Comparison of ENCODE assay signal across 19 mouse cellular contexts in the genomic region with DNA sequence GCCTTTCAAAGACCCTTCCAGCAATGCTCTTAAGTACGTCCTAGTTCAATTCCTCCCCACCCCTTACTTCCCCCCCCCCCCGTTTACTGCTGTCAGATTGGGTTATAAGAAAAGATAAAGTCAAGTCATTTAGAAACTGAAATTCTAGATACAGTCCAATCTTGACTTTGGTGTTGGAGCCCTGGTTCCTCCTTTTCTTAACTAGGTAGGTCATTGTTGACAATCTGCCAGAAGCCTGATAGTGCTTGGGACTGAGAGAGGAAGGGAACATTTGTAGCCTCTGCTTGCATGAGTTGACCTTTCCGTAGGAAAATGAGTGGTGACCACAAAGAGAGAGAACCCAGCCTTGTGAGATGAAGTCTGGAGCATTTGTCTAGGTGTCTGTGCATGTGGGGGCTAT. TPM values are rescaled to one million over a fixed set of nuclear protein-coding genes. Genes with fewer than 3 reads are reported as not detected.
DNase-seq lines count a peak whose midpoint lies in the region; ATAC-seq and TF ChIP-seq lines count a peak whose summit lies in the region.
"Had no signal": no experiment of that assay in that cellular context is flagged by ENCODE, and none has a peak within 500 bp of the region (broad histone marks: within the 10 kb centered on the region; RNA-seq: fewer than 3 reads in every experiment).

No protein-coding gene starts in this region.

- H3K4me3 ChIP-seq in intestine, postnatal 0 days (ENCODE audit: low read depth, low read length): no peak overlapping the region
- H3K4me3 ChIP-seq in intestine, embryonic 15.5 days (replicated peaks): no peak overlapping the region
- H3K4me3 ChIP-seq in hindbrain, embryonic 14.5 days (replicated peaks; ENCODE audit: low read length): no peak overlapping the region
- H3K4me3 ChIP-seq: embryonic facial prominence, embryonic 15.5 days; forebrain, embryonic 13.5 days; limb, embryonic 15.5 days; megakaryocyte, embryonic 14.5 days; neural tube, embryonic 12.5 days had no signal

- H3K27ac ChIP-seq in intestine, postnatal 0 days (ENCODE audit: low read depth, low read length): no peak overlapping the region
- H3K27ac ChIP-seq in intestine, embryonic 15.5 days: no peak overlapping the region
- H3K27ac ChIP-seq in hindbrain, embryonic 14.5 days: no peak overlapping the region
- H3K27ac ChIP-seq: embryonic facial prominence, embryonic 15.5 days; forebrain, embryonic 13.5 days; kidney, postnatal 0 days; limb, embryonic 15.5 days; neural tube, embryonic 12.5 days had no signal

- no peak overlapping the region for H3K9ac ChIP-seq in intestine, postnatal 0 days (ENCODE audit: low read depth, low read length)
- no peak overlapping the region for H3K9ac ChIP-seq in intestine, embryonic 15.5 days
- H3K9ac ChIP-seq in hindbrain, embryonic 14.5 days: no peak overlapping the region
- H3K9ac ChIP-seq: embryonic facial prominence, embryonic 15.5 days; forebrain, embryonic 13.5 days; limb, embryonic 15.5 days; neural tube, embryonic 12.5 days had no signal

- H3K9me3 ChIP-seq in intestine, postnatal 0 days (ENCODE audit: control insufficient read depth): no peaks in the 10 kb centered on the region
- H3K9me3 ChIP-seq in intestine, embryonic 15.5 days: no peaks in the 10 kb centered on the region
- H3K9me3 ChIP-seq in hindbrain, embryonic 14.5 days (ENCODE audit: control insufficient read depth, low read length): no peaks in the 10 kb centered on the region
- H3K9me3 ChIP-seq: embryonic facial prominence, embryonic 15.5 days; forebrain, embryonic 13.5 days; limb, embryonic 15.5 days; megakaryocyte, embryonic 14.5 days; neural tube, embryonic 12.5 days had no signal

- no peaks in the 10 kb centered on the region for H3K4me1 ChIP-seq in intestine, postnatal 0 days (replicated peaks; ENCODE audit: control insufficient read depth, insufficient read depth, low read length)
- H3K4me1 ChIP-seq in intestine, embryonic 15.5 days (replicated peaks): no peaks in the 10 kb centered on the region; the same call in 1 of the 2 replicates
- no peaks in the 10 kb centered on the region for H3K4me1 ChIP-seq in hindbrain, embryonic 14.5 days (replicated peaks; ENCODE audit: control insufficient read depth, insufficient read depth, low read length)
- H3K4me1 ChIP-seq: embryonic facial prominence, embryonic 15.5 days; forebrain, embryonic 13.5 days; limb, embryonic 15.5 days; megakaryocyte, embryonic 14.5 days; neural tube, embryonic 12.5 days had no signal

- H3K36me3 ChIP-seq in intestine, postnatal 0 days (ENCODE audit: control insufficient read depth, insufficient read depth): no peaks in the 10 kb centered on the region
- H3K36me3 ChIP-seq in intestine, embryonic 15.5 days: no peaks in the 10 kb centered on the region
- H3K36me3 ChIP-seq in hindbrain, embryonic 14.5 days (replicated peaks; ENCODE audit: control insufficient read depth, insufficient read depth): no peaks in the 10 kb centered on the region
- H3K36me3 ChIP-seq: embryonic facial prominence, embryonic 15.5 days; limb, embryonic 15.5 days; neural tube, embryonic 12.5 days had no signal

- 0 out of 2 replicates have a peak overlapping the region, but pooled peaks have one; percentile 21 for H3K4me2 ChIP-seq in intestine, postnatal 0 days (replicated peaks; ENCODE audit: low read depth)
- H3K4me2 ChIP-seq in intestine, embryonic 15.5 days (replicated peaks): no peak overlapping the region
- no peak overlapping the region for H3K4me2 ChIP-seq in hindbrain, embryonic 14.5 days (replicated peaks)
- H3K4me2 ChIP-seq: embryonic facial prominence, embryonic 15.5 days; forebrain, embryonic 13.5 days; limb, embryonic 15.5 days; neural tube, embryonic 12.5 days had no signal

- peak; percentile 12 to 19 for DNase-seq in left cerebral cortex, postnatal 14 days (ENCODE audit: low spot score in 2 of 2)
- DNase-seq in left cerebral cortex, postnatal 10 days (ENCODE audit: extremely low spot score in 1 of 2, low spot score in 2 of 2): no peak
- DNase-seq in MEL-GATA-1-ER (ENCODE audit: extremely low read depth, low read depth): peak; percentile 33
- DNase-seq in hindbrain, embryonic 14.5 days (ENCODE audit: low spot score): no peak
- DNase-seq: cerebellum, adult 18-20 months had no signal

- H3K27me3 ChIP-seq in intestine, postnatal 0 days (replicated peaks; ENCODE audit: control insufficient read depth, insufficient read depth, low read length): no peaks in the 10 kb centered on the region
- no peaks in the 10 kb centered on the region for H3K27me3 ChIP-seq in intestine, embryonic 15.5 days (replicated peaks)
- H3K27me3 ChIP-seq in hindbrain, embryonic 14.5 days (ENCODE audit: control insufficient read depth, insufficient read depth, low read length): no peaks in the 10 kb centered on the region
- H3K27me3 ChIP-seq: embryonic facial prominence, embryonic 15.5 days; forebrain, embryonic 13.5 days; limb, embryonic 15.5 days; megakaryocyte, embryonic 14.5 days; neural tube, embryonic 12.5 days; Patski had no signal

- intact Hi-C loops in left cerebral cortex, postnatal 14 days (cut with DNase I): no loop called here
- intact Hi-C loops in left cerebral cortex, postnatal 10 days (cut with DNase I): no loop called here

- WGBS in intestine, postnatal 0 days: 49% methylated on average over 3 of the region's 3 CpGs
- 66% methylated on average over 3 of the region's 3 CpGs for WGBS in intestine, embryonic 15.5 days
- 86% methylated on average over 3 of the region's 3 CpGs for WGBS in hindbrain, embryonic 14.5 days

- no peak for ATAC-seq in intestine, postnatal 0 days
- no peak for ATAC-seq in intestine, embryonic 15.5 days
- ATAC-seq in megakaryocyte progenitor cell, adult 5-6 weeks (replicated peaks; ENCODE audit: poor library complexity): peak; percentile 39
- no peak for ATAC-seq in hindbrain, embryonic 14.5 days (ENCODE audit: low FRiP score)
- ATAC-seq: forebrain, embryonic 13.5 days; hindbrain, embryonic 16.5 days; Patski had no signal

- TF ChIP-seq CTCF in intestine, postnatal 0 days (IDR thresholded peaks at IDR 0.05; ENCODE audit: low read depth): no peak

RNA-seq across cellular contexts. Expression of a gene that starts 7.8 kb away (rescaled TPM):
- polyA plus RNA-seq in intestine, postnatal 0 days (2015; fragmentation: Nextera tagmentation; extraction: Ambion mirVana): not detected in 2 replicates
- polyA plus RNA-seq in intestine, embryonic 15.5 days (2015; fragmentation: Nextera tagmentation; extraction: Ambion mirVana): not detected in 2 replicates
- total RNA-seq in left cerebral cortex, postnatal 14 days (2021): not detected
- not detected for total RNA-seq in left cerebral cortex, postnatal 10 days (2021)
- total RNA-seq in megakaryocyte progenitor cell, adult 5-6 weeks (2015): not detected in 2 replicates
- not detected in 2 replicates for total RNA-seq in megakaryocyte progenitor cell, adult 5-6 weeks (2017)
- polyA plus RNA-seq in hindbrain, embryonic 14.5 days (2014; fragmentation: Nextera tagmentation; extraction: Ambion mirVana): not detected in 2 replicates
- total RNA-seq: midbrain, postnatal 0 days had no signal
- polyA plus RNA-seq: brain, embryonic 14.5 days; forebrain, embryonic 13.5 days; hindbrain, embryonic 16.5 days; limb, embryonic 15.5 days; neural tube, embryonic 12.5 days; Patski; stomach, embryonic 16.5 days had no signal

Comparison
In these comparisons a context has a peak if more than half of its experiments do, and no peak if none do; other contexts are left out.
1. DNase-seq: peak in left cerebral cortex, postnatal 14 days (2 of 2) and MEL-GATA-1-ER (single experiment); none in left cerebral cortex, postnatal 10 days (0 of 2) and hindbrain, embryonic 14.5 days (single experiment).